Mouse (Mus musculus): ENCODE results near the gene Immp2l.
A peak's percentile ranks its signal among the peaks of the same experiment; 100 is the strongest.

Immp2l gene

DNA sequence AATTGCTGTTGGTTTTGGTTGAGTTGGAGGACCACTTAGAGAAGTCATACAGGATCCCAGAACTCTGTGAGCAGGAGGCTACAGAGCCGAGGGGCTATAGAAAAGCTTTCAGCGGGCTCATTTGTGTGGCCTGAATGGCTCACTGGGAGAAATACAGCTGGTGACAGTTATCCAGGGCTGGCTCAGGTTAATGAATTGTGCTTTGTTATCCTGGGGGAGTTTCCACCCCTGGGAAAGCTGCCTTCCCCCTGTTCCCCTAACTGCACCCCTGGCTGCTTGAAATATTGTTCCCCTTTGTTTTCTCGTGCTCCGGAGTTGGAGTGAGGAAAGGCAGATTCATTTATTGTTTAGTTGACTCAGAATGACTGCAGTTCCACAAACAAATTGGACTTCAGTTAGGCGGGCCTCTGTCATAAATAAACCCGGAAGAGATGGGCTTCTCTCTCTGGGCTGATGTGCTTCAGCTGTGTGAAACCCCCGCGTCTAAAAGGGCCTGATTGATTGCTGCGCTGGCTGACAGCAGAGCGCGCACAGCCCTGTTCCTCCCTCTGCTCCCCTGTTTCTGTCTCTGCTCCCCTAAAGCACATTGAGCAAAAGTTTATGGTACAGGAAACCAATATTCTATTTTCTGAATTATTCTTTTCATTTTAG is 291.0 kb downstream of the Immp2l start:
- DNase-seq (ENCODE audit: low spot score in 2 of 2), result no peak

DNA sequence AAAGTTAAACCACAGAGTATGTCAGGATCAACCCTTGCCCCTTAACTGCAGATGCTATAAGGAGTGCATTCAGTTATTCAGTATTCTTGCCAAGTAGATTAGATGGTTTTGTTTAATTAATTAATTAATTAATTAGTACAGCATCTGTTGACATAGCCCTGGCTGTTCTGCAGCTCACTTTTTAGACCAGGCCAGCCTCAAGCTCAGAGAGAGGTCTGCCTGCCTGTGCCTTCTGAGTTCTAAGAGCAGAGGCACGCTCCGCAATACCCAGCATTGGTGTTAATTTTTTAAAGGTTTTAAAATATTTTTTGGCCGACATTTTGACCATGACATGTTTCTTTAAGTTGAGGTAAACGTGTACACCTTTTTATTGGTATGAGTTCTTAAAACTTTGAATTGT is 292.0 kb downstream of the Immp2l start:
- no peak for DNase-seq (ENCODE audit: low spot score in 2 of 2)

- DNase-seq (ENCODE audit: low spot score in 2 of 2), result no peak
Measured at GRCm38 (mm10) chr12:41316426-41316825, 292.5 kb downstream of the Immp2l start.

GRCm38 (mm10) chr12:41317431-41317830 is 293.5 kb downstream of the Immp2l start:
- DNase-seq (ENCODE audit: low spot score in 2 of 2), result no peak

DNA sequence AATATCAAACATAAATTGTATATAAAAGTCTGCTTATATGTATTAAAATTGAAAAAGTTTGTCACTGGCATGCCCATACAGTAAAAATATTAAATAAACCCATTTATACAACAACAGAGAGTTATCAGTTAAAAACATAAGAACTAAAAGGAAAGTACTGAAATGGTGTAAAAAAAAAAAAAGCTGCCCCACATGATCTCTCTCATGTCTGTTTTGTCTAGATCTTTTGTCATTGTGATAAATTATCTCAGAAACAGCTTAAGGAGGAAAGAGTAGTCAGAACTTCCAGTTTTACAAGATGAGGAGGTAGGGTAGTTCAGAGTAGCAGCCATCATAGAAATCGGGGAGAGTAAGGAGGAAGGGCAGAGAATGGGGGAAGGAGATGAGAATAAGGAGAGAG is 298.1 kb downstream of the Immp2l start:
- no peak for DNase-seq (ENCODE audit: low spot score in 2 of 2)

- DNase-seq (ENCODE audit: low spot score in 2 of 2), result no peak
Measured at GRCm38 (mm10) chr12:41324418-41324817, 300.5 kb downstream of the Immp2l start.

DNA sequence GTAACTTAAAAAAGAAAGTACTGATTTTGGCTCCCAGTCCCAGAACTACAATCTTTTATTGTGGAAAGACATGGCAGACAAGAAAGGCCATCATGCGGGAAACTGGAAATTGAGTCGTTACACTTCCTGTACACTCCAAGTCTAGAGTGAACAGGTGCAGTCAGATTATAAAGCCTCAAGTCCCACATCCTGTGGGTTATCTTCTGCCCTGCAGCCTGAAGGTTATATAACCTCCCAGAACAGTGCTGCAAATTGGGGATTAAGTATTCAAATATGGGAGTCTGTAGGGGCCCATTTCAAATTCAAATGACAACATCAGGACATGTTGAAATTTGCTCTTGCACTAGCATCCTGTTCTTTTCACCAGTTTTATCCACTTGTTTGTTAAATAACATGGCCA is 301.9 kb downstream of the Immp2l start:
- DNase-seq (ENCODE audit: low spot score in 2 of 2), result peak in 1 of 2 experiments; percentile 10

DNA sequence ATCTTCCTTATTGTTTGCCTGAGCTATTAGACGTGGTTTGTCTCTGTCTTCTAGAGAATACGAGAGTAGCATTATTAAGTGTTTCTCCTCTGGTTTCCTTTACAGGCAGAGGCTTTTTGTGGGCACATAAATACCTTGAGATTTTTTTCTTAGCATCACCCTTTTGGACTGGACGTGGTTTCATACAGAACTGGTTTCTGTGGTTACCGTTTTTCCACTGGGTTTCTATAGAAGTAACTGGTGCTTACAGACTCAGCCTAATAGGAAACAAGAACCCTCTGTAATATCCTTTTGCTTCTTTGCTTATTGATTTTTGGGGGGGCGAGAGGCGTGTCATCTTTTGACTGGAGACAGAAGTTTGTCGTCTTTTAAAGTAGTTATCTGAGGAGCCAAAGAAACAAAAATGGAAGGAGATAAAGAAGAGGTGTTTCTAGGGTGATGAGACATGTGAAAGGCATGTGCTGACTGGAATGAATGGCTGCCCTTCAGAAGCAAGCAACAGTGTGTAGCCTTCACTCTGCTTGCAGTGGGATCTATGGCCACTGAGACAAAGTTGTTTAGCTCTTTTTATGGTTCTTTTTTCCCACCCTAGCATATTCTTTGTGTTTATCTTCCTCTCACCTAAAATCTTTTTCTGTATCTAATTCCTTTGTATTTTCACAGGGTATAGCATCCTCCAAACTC is 307.2 kb downstream of the Immp2l start:
- no peak for DNase-seq (ENCODE audit: low spot score in 2 of 2)

- no peak for DNase-seq (ENCODE audit: low spot score in 2 of 2)
Measured at GRCm38 (mm10) chr12:41345621-41346020, 321.7 kb downstream of the Immp2l start.

GRCm38 (mm10) chr12:41347494-41347893 is 323.6 kb downstream of the Immp2l start:
- DNase-seq (ENCODE audit: low spot score in 2 of 2), result no peak

DNA sequence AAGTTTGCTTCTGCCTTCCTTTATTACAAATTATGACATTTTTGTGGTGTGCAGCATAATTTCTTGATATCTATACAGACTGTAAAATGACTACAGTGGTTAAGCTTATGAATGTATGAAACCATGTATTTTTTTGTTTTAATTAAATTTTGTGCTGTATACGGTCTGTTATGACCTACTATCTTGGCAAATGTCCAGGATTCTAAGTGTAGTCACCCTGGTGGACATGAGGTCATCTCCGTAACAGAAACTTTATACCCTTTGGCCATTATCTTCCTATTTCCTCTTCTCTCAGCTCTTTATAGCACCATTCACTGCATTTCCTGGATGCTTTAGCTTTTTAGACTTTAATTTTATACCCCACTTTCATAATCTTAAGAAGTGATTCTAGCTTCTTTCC is 325.5 kb downstream of the Immp2l start:
- no peak for DNase-seq (ENCODE audit: low spot score in 2 of 2)

DNA sequence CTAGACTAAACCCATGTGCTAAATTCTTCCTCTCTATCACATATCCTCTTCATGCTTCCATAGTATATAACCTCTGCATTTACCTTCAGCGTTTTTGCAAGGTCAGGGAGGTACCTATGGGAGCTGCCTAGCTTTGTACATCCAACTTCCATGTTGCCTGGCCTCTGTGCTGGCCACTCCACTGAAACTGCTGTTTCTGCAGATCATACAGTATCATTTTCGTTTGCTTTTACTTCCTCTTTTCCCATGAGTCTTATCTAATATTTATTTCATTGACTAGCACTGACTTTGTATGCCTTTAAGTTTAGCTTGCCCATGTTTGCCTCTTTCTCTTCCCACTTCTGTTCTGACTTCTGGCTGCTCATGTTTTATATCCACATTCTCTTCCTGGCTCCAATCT is 325.9 kb downstream of the Immp2l start:
- no peak for DNase-seq (ENCODE audit: low spot score in 2 of 2)

DNA sequence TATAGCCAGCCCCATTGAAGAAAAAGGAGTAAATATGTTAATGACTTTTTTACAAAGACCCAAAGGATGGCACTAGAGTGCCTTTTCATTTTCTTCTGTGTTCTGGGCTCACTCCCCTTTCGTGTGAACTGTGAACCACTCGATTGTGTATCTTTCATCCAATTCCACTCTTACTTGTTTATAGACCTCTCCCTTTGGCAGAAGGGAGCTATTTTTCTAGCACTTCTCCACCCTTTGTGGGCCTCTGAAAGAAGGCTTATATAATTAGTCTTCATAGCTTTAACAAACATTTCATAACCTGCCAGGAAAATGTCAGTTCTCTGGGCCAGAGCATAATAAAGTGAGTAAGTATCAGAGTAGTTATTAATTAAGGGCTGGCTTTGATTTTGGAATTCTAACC is 327.4 kb downstream of the Immp2l start:
- DNase-seq (ENCODE audit: low spot score in 2 of 2), result no peak

- no peak for DNase-seq (ENCODE audit: low spot score in 2 of 2)
Measured at GRCm38 (mm10) chr12:41354857-41355256, 331.0 kb downstream of the Immp2l start.

DNA sequence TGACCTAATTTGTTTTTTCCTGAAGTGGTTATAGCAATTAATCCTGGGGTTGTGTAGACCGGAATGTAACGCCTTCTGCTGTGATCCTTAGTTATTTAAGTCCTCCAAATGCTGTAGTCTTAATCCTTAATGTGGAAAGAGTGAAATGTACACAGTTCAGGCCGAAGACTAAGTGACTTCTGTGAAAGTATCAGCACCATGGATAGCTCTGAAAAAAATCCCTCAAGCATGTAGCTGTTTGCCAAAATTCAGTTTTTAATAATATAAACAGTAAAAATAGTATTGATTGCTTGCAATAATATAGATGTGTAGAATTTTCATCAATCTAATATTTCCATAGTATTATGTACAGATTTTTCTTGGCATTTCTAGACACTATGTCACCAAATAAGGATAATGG is 332.1 kb downstream of the Immp2l start:
- DNase-seq (ENCODE audit: low spot score in 2 of 2), result no peak

DNA sequence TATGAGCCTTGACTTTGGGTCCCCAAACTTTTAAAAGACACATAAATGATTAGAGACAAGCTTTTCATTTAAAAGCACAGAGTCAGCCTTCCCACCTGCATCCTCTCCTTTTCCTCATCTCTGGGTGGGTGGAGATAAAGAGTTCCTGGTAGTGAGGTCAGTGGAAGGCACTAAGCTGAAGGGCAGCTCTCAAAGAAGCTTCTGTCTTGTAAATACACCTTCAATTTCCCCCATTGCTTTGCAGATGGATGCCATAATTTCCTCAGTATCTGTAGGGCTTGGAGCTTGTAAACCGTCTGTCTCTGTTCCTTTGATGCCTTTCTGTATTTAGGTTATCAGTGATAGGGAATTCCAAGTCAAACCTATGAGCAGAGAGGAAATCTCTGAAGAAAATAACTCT is 362.8 kb downstream of the Immp2l start:
- DNase-seq (ENCODE audit: low spot score in 2 of 2), result no peak

- no peak for DNase-seq (ENCODE audit: low spot score in 2 of 2)
Measured at GRCm38 (mm10) chr12:41394231-41394630, 370.3 kb downstream of the Immp2l start.

DNA sequence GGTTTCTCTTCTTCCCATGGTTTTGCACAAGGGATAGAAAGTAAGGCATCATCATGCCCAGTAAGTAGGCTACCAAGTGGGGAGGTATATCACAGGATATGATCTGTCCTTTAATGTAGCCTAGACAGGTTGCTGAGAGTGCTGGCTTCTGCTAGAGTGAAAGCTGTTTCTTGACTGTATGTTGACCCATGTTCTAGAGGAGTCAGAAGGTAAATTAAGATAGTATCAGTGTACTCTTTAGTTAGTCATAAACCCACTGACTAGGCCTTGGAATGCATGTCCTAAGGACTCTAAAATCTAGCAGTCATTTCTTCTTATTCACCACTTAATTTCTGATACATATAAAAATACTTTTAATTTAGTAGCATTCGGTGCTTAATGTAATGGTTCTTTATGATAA is 377.2 kb downstream of the Immp2l start:
- no peak for DNase-seq (ENCODE audit: low spot score in 2 of 2)

DNA sequence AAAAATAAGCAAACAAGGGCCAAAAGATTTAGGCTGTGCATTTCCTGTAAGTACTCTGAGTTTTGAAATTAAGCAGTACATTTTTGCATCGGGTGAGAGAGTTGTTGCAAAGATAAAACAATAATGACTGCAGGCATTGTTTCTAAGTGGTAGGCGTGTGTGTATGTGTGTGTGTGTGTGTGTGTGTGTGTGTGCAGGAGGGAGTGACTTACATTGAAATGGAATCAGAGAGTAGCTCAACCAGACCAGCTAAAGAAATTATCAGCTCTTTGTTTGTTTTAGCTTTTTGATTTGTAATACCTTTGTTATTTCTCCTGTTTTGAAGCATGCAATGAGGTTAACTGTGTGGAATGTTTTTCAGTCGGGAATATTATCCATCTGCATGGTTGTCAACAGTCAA is 378.0 kb downstream of the Immp2l start:
- no peak for DNase-seq (ENCODE audit: low spot score in 2 of 2)

GRCm38 (mm10) chr12:41409431-41409830 is 385.5 kb downstream of the Immp2l start:
- DNase-seq (ENCODE audit: low spot score in 2 of 2), result no peak

GRCm38 (mm10) chr12:41416635-41417034 is 392.7 kb downstream of the Immp2l start:
- no peak for DNase-seq (ENCODE audit: low spot score in 2 of 2)

GRCm38 (mm10) chr12:41417099-41417498 is 393.2 kb downstream of the Immp2l start:
- no peak for DNase-seq (ENCODE audit: low spot score in 2 of 2)

DNA sequence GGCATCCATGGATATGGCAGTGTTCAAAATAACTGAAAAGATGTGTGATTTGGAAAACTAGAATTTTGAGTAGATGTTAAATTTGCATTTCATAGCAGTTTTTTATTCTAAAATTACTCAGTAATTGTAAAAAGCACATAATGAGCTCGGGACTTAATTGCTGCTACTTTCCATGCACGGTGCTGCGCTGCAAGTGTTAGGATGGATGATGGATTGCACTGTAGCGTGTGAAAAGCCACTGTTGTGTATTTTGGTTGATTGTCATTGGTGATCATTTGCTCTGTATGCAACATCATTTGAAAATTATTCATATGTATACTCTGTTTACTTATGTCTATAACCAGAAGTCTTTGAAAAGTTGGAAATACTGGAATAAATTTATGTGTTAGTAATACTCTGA is 394.1 kb downstream of the Immp2l start:
- no peak for DNase-seq (ENCODE audit: low spot score in 2 of 2)

All from thymus, postnatal 10 days (tissue).